Mouse (Mus musculus) MEL (cell line): ENCODE measurements around the gene H2afv.

Source experiments
- POLR2A ChIP-seq, 2 experiments: IDR thresholded peaks; 2 replicates each; pipeline ENCODE4 v1.6.1; 2011 to 2012; ENCODE audit warnings: low read length in 2 of 2, mild to moderate bottlenecking in 2 of 2, control low read depth in 1 of 2, improper control_type of control experiment in 1 of 2, low read depth in 1 of 2, moderate library complexity in 1 of 2; ENCODE audit not compliant: control insufficient read depth in 1 of 2, insufficient read depth in 1 of 2, poor library complexity in 1 of 2
- TCF12 ChIP-seq: IDR thresholded peaks from 2 replicates; pipeline ENCODE4 v1.6.1; 2014; ENCODE audit warnings: low read depth, mild to moderate bottlenecking, inconsistent platforms, low read length, improper control_type of control experiment, moderate library complexity

- no peak for TF ChIP-seq TCF12
- no peak for TF ChIP-seq POLR2A (IDR thresholded peaks at IDR 0.05; ENCODE audit: control insufficient read depth in 1 of 2, insufficient read depth in 1 of 2, low read depth in 1 of 2, low read length in 2 of 2, poor library complexity in 1 of 2)
These were observed 26.8 kb upstream of the H2afv start for GRCm38 (mm10) chr11:6471054-6471453.
